Mouse (Mus musculus) hematopoietic multipotent progenitor cell, adult 10-12 weeks (in vitro differentiated cells): ENCODE results near the gene C5ar1. TPM values are rescaled to one million over a fixed set of nuclear protein-coding genes. Genes with fewer than 3 reads are reported as not detected.

ENCODE experiments used
- polyA plus RNA-seq: library from polyadenylated mRNA; stranded (reverse); fragments of >175 nt; gene quantifications from 2 replicates; pipeline ENCODE4 v1.2.3, GENCODE M21; 2012; ENCODE audit warnings: low replicate concordance

C5ar1 gene
- 7.8 and 14.0 TPM in 2 replicates for polyA plus RNA-seq

GRCm38 (mm10) chr7:16259110-16259590 lies at the start of gene C5ar1:
TSS of gene C5ar1 (minus strand) at chr7:16259540.

GRCm38 (mm10) chr7:16308093-16308492 lies 48.8 kb upstream of the C5ar1 start, which contains the start of gene Bbc3:
TSS of gene Bbc3 (plus strand) at chr7:16308393.

GRCm38 (mm10) chr7:16286026-16286961 lies 27.0 kb upstream of the C5ar1 start, which contains the start of gene Ccdc9:
TSS of gene Ccdc9 (minus strand) at chr7:16286795.

GRCm38 (mm10) chr7:16273081-16273765 lies 13.9 kb upstream of the C5ar1 start, which contains the start of gene Inafm1:
TSS of gene Inafm1 (minus strand) at chr7:16273617.

GRCm38 (mm10) chr7:16244067-16244466 lies 15.3 kb downstream of the C5ar1 start, which contains the start of gene C5ar2:
TSS of gene C5ar2 (minus strand) at chr7:16244154.

GRCm38 (mm10) chr7:16221582-16222272 lies 37.6 kb downstream of the C5ar1 start, which contains the start of gene Dhx34:
TSS of gene Dhx34 (minus strand) at chr7:16222037.

Other genes starting within 250 kb of the C5ar1 start
- 162 and 369 TPM in 2 replicates for gene Bicra, start 211.6 kb downstream of the C5ar1 start, polyA plus RNA-seq
- 0.51 TPM in 1 of 2 replicates, not detected in the other for gene Zfp541, start 197.7 kb downstream of the C5ar1 start, polyA plus RNA-seq
- gene Napa, start 161.1 kb downstream of the C5ar1 start, polyA plus RNA-seq, result 107 and 182 TPM in 2 replicates
- 18.1 and 30.7 TPM in 2 replicates for gene Kptn, start 139.6 kb downstream of the C5ar1 start, polyA plus RNA-seq
- gene Slc8a2, start 129.7 kb downstream of the C5ar1 start, polyA plus RNA-seq, result 0.44 and 0.93 TPM in 2 replicates
- gene Meis3, start 84.5 kb downstream of the C5ar1 start, polyA plus RNA-seq, result 18.3 and 26.2 TPM in 2 replicates
- 48.5 and 105 TPM in 2 replicates for gene Dhx34, start 37.5 kb downstream of the C5ar1 start, polyA plus RNA-seq
- 0.54 and 0.97 TPM in 2 replicates for gene C5ar2, start 15.4 kb downstream of the C5ar1 start, polyA plus RNA-seq
- gene Inafm1, start 14.1 kb upstream of the C5ar1 start, polyA plus RNA-seq, result 28.8 and 82.8 TPM in 2 replicates
- gene Ccdc9, start 27.3 kb upstream of the C5ar1 start, polyA plus RNA-seq, result 99.7 and 173 TPM in 2 replicates
- 52.3 and 259 TPM in 2 replicates for gene Bbc3, start 48.9 kb upstream of the C5ar1 start, polyA plus RNA-seq
- 13.9 and 16.1 TPM in 2 replicates for gene Sae1, start 128.3 kb upstream of the C5ar1 start, polyA plus RNA-seq
- gene Zc3h4, start 141.4 kb upstream of the C5ar1 start, polyA plus RNA-seq, result 164 and 303 TPM in 2 replicates
- 111 and 173 TPM in 2 replicates for gene Tmem160, start 193.2 kb upstream of the C5ar1 start, polyA plus RNA-seq
- gene Npas1, start 218.2 kb upstream of the C5ar1 start, polyA plus RNA-seq, result not detected in 2 replicates